Mouse (Mus musculus) spleen, postnatal 4 days (tissue): ENCODE measurements at regions not wholly inside any gene's neighbourhood (a gene's known extent, or its start where the extent isn't known, plus 50 kb on each side); places are given as distances from the start of the nearest gene placed in this dataset.
"Not testable (repeated sequence)": the region's sequence is repeated elsewhere in the genome, so short reads cannot be mapped to it uniquely, and the experiment has no call there.

Source experiments
- DNase-seq, 2 experiments: peaks; one replicate each; pipeline ENCODE4 v3.0.0; 2022; ENCODE audit warnings: low spot score in 2 of 2

DNA sequence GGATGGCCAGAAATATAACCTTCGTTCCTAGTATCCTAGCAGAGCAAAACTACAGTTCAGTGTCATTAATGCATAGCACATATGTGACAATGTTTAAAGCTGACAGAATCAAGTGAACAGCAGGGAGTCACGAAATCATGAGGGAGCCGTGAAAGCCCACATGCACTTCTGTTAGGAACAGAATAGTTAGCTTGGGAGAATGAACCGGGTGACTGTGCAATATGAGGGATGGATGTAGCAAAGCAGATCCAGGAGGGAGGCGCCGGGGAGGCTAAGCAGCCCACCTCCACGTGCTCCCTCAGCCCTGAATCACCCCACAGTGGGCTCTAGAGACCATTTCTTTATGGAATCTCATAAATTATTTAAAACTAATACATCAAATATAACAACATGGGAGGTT is 116.3 kb upstream of the Daam1 start:
- DNase-seq: no peak

- not testable (repeated sequence) for DNase-seq
Measured at GRCm38 (mm10) chr12:71718412-71718811, 112.5 kb upstream of the Daam1 start.

DNA sequence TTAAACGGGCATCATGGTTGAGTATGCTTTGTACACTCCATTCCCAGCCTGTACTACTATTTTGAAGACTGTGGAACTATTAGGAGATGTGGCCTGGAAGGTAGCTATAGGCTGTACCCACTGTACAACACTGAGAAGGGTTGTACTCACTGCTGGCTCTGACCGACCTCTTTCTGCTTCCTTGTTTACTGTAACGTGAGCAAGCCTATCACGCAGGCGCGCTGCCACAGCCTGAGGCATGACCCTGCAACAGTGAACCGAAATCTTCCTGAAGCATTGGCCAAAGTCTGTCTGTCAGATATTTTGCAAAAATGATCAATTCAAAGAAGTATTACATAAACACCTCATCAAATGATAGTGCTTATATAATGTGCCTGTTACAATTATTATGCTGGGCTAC is 112.0 kb upstream of the Daam1 start:
- DNase-seq: no peak

- no peak for DNase-seq
Measured at GRCm38 (mm10) chr12:71725140-71725539, 105.7 kb upstream of the Daam1 start.

GRCm38 (mm10) chr12:71725713-71726336 is 105.1 kb upstream of the Daam1 start:
- DNase-seq: no peak

DNA sequence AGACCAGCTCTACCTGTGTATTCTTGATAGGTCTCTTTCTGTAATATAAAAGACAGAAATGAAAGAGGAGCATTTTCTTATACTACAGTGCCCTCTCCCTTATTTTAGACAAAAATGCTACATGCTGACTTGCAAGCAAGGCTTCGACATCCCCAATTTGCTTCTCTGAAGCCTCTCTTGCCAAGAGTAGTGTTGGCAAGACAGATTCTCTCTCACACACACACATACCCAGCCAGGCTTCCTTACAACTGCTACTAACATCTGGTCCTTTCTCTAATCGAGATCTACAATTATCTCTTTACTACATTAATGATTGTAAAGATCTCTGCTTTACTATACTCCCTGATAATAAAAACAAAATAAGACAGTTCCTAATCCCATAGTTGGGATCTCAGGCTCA is 87.5 kb upstream of the Daam1 start:
- DNase-seq: no peak

- DNase-seq: no peak
Measured at GRCm38 (mm10) chr12:71746011-71746410, 84.9 kb upstream of the Daam1 start.

DNA sequence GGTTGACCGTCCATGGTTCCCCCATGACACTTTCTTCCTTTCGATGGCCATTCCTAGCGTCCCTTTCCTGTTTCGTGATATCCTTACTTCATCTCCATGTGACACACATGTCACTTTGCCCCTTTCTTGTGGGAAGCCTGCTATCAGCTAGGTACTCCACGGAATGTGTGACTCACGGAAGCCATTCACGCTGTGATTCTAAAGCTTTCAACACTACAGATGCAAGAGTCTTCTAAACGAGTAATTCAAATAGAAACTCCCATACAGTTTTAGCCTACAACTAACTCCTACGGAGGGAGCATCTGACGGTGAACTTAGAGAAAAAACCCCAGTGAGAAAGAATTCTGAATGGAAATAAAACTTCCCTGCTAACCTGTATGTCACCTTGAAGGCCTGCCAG is 83.5 kb upstream of the Daam1 start:
- no peak for DNase-seq

DNA sequence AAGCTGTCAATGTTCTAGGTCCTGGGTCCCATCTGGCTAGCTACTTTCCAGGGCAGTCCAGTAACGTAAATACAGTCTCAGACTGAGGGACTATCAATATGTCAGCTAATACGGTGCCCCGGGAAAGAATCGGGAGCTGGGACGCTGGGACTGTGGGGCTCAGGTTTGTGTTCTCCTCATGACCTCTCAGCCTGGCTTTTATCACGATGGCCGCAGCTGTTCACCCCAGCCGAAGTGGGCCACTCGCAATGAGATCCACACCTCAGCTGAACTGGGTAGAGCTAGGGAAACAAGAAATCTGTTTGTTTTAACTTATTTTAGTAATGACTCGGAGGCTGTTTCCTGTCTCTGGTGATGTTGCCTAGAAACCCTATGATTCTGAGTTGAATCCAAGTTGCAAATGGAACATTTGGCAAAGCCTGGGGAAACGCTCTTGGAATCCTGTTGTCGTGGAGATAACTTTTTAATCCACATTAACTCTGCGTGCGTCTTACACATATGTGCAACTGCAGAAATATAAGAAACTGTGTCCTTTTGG is 83.0 kb upstream of the Daam1 start:
- no peak for DNase-seq

GRCm38 (mm10) chr12:71748731-71749130 is 82.1 kb upstream of the Daam1 start:
- no peak for DNase-seq

DNA sequence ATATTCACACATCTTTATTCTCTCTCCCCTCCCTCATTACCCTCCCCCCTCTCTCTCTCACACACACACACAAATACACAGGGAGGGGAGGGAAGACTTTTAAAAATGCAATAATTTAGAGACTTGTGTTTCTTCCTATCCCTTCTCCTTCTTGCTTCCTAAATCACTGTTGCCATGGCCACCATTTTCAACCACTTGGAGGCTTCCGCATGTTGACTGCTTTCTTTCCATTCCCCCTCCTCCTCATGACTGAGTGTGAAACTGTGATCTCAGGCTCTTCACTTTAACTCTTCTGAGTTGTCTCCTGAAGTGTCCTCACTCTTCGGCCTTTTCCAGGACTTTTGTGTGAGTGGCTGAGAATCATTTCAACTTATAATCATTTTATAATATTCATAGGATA is 81.2 kb upstream of the Daam1 start:
- DNase-seq: no peak

- no peak for DNase-seq
Measured at GRCm38 (mm10) chr12:71752741-71753260, 78.1 kb upstream of the Daam1 start.

- no peak for DNase-seq
Measured at GRCm38 (mm10) chr12:71753276-71753675, 77.6 kb upstream of the Daam1 start.

DNA sequence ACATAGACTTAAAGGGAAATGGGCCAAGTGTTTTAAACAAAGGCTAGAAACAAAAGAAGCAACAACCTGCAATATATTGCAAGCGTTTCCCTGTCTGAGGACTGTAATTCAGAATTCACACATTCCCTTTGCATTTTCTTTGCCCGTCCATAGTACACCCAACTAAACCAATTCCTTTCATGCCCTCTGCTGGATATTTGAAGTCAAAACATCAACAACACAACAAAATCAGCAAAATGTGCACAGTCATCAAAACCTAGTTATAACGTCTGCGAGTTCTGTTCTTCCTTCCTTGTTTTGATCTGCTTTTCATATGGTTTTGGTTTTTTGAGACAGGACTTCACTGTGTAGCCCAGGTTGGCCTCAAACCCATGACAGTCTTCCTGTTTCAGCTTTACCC is 67.7 kb upstream of the Daam1 start:
- no peak for DNase-seq

DNA sequence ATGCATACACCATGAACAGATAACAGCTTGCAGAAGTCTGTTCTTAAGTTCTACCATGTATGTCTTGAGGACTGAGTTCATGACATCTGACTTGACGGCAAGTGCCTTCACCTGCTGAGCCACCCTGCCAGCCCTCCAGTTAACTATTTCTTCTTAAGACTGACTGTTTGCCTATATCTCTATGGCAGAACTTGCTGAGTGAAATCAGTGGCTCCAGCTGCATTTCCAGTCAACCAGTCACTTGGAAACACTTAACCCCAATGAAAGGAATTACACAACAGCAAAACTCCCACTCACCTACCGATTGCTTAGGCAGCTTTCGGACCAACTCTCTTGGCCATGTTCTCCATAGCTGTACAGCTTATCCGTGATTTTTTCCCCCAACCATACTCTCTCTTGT is 64.8 kb upstream of the Daam1 start:
- DNase-seq: no peak

DNA sequence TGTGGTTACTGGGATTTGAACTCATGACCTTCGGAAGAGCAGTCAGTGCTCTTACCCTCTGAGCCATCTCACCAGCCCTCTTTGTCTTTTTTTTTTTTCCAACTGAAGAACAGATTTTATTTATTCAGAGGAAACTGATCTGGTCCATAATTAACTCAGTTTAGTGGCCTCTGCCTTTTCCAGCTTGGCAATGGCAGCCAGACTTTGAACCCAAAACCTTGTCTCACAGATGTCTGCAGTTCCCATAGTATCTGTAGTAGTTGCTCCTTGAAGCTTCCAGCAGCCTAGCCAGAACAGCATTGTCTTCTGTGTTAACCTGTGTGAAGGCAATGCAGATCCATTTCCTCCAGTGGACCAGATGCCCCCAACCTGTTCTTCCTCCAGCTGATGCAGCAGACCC is 64.2 kb upstream of the Daam1 start:
- DNase-seq: no peak

DNA sequence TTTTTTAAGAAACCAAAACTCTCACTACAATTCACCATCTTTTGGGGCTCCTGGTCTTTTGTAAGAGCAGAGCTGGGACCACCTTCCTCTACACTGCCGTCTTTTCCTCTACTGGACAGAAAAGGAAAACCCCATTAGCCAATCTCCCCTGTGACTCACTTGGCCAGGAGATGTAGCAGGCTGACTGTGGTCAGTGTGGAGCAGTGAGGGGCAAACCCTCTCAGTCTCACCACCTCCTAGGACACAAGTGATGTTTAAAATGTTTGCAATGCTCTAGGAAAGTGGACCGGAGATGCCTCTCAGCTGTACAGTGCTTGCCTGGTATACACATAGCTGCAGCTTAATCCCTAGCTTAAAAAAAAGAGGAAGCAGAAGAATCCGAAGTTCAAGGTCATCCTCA is 63.0 kb upstream of the Daam1 start:
- no peak for DNase-seq

DNA sequence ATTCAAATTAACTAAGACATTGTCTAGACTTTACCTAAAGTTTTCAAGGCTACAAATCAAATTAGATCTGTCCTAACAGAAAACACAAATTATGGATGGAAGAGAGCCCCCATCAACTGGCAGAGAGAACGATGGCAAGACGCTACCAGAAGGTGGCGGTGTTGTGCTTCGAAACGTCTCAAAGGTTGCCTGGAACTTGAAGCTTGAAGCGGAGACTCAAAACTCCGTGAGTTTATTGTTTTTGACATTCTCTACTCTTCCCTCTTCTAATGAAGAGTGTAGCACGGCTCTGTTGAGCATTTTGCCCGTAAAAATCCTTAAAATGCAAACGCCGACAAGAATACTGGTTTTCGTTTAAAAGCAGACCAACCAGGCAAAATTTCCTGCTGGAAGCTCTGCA is 62.4 kb upstream of the Daam1 start:
- DNase-seq: peak; percentile 65 to 87

- no peak for DNase-seq
Measured at GRCm38 (mm10) chr12:71768890-71769289, 62.0 kb upstream of the Daam1 start.

GRCm38 (mm10) chr12:71769302-71769701 is 61.6 kb upstream of the Daam1 start:
- DNase-seq: no peak

DNA sequence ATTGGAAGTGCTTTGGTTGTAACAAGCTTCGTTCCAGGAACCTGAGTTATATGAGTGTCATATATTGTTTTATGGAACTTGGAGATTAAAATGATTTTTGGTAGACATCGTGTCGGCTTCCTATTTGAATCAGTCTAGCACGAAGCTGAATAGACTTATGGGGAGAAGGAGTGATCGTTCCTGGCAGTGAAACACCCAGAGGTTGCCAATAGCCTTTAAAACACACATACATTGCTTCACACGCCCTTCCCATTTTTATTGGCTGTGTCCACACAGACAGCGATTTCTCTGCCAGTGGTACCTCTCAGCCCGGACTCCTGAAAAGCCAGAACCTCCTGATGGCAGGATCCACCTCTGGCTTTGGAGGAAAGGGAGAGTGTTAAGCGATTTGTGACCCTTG is 57.0 kb upstream of the Daam1 start:
- DNase-seq: no peak

- no peak for DNase-seq
Measured at GRCm38 (mm10) chr12:71775126-71775525, 55.8 kb upstream of the Daam1 start.

- DNase-seq: no peak
Measured at GRCm38 (mm10) chr12:71778137-71778536, 52.7 kb upstream of the Daam1 start.

DNA sequence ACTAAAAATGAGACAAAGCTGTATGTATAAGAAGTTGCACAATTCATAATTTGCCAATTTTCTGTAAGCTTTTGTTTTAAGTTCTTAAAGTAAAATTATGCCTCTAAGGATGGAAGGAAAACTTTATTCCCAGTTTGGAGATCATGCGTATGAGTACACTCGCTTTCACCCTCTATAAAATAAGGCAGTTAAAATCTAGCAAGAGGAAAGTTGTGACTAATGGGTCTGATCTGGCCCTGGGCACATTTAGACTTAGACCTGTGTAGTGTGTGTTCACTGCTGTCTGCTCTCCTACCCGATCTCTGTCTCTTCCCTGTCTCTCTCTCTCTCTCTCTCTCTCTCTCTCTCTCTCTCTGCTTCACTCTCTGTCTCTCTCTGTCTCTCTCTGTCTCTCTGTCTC is 51.9 kb upstream of the Daam1 start:
- no peak for DNase-seq
